Mouse (Mus musculus) heart, postnatal 0 days (tissue): ENCODE data around the gene Gm10153. TPM values are rescaled to one million over a fixed set of nuclear protein-coding genes. Genes with fewer than 3 reads are reported as not detected.
"Not testable (repeated sequence)": the region's sequence is repeated elsewhere in the genome, so short reads cannot be mapped to it uniquely, and the experiment has no call there.

Source experiments
- ATAC-seq: fragments of 200-750 bp; cut with Nextera tagmentation; 2 replicates; pipeline ENCODE4 v1.8.0; 2017; ENCODE audit warnings: low read depth, moderate number of reproducible peaks, moderate library complexity; ENCODE audit not compliant: insufficient read depth
- DNase-seq: peaks from one replicate; pipeline ENCODE4 v3.0.0-alpha.2; 2016; ENCODE audit warnings: low spot score
- H3K27ac ChIP-seq: fragments of 300-500 bp; sonication (generic); 2 replicates; pipeline ENCODE4 v1.5.1; 2014; ENCODE audit warnings: low read depth, mild to moderate bottlenecking
- H3K27me3 ChIP-seq: fragments of 300-500 bp; sonication (generic); 2 replicates; pipeline ENCODE4 v1.6.1; 2014; ENCODE audit warnings: low read length, mixed read lengths; ENCODE audit not compliant: control insufficient read depth, insufficient read depth
- H3K36me3 ChIP-seq: fragments of 300-500 bp; sonication (generic); replicated peaks from 2 replicates; pipeline ENCODE4 v1.6.1; 2014; ENCODE audit warnings: low read length, mixed read lengths; ENCODE audit not compliant: control insufficient read depth, insufficient read depth
- H3K4me1 ChIP-seq: fragments of 300-500 bp; sonication (generic); 2 replicates; pipeline ENCODE4 v1.6.1; 2014; ENCODE audit warnings: antibody characterized with exemption; ENCODE audit not compliant: control insufficient read depth, insufficient read depth
- H3K4me2 ChIP-seq: fragments of 300-500 bp; sonication (generic); 2 replicates; pipeline ENCODE4 v1.6.1; 2014; ENCODE audit warnings: low read depth, mild to moderate bottlenecking, low read length, moderate library complexity
- H3K4me3 ChIP-seq: fragments of 300-500 bp; sonication (generic); 2 replicates; pipeline ENCODE4 v1.5.1; 2014; ENCODE audit warnings: low read depth, low read length
- H3K9ac ChIP-seq: fragments of 300-500 bp; sonication (generic); replicated peaks from 2 replicates; pipeline ENCODE4 v1.6.1; 2014; ENCODE audit warnings: low read depth, low read length, mixed read lengths
- H3K9me3 ChIP-seq: fragments of 300-500 bp; sonication (generic); replicated peaks from 2 replicates; pipeline ENCODE4 v1.6.1; 2016; ENCODE audit warnings: low read length; ENCODE audit not compliant: control insufficient read depth
- CTCF ChIP-seq: IDR thresholded peaks from 2 replicates; pipeline ENCODE4 v1.5.1; 2016; ENCODE audit warnings: antibody characterized with exemption, control low read depth, low read depth
- EP300 ChIP-seq: IDR thresholded peaks from 2 replicates; pipeline ENCODE4 v1.6.1; 2016; ENCODE audit warnings: antibody characterized with exemption, low read depth
- WGBS: fragments of 180-500 bp; shearing (Covaris S2); extraction: QIAGEN DNeasy Blood & Tissue Kit; methylation state at CpG from one replicate; pipeline ENCODE4 v1.1.7; 2014; 5-methylcytosine and 5-hydroxymethylcytosine counted together
- polyA plus RNA-seq: library from polyadenylated mRNA; unstranded; fragments of >200 nt; fragmentation: Nextera tagmentation; extraction: Ambion mirVana; gene quantifications from 2 replicates; pipeline ENCODE4 v1.2.1, GENCODE M21; 2015
- total RNA-seq: library from RNA; depleted of rRNA; stranded (reverse); fragments of >200 nt; gene quantifications from 2 replicates; pipeline ENCODE4 v1.2.3, GENCODE M21; 2014; ENCODE audit warnings: low replicate concordance

Gm10153 gene
- total and polyA plus RNA-seq, 2 experiments from 2014 or later = not detected

GRCm38 (mm10) chr7:142169836-142170235 lies 20.4 kb downstream of the Gm10153 start:
- Histone ChIP-seq H3K4me1 (no peaks in the 10 kb centered on the region), H3K27me3 (no peaks in the 10 kb centered on the region), H3K4me2 (no peak overlapping the region), H3K9ac (no peak overlapping the region), H3K36me3 (no peaks in the 10 kb centered on the region), H3K9me3 (no peaks in the 10 kb centered on the region), H3K4me3 (no peak overlapping the region), H3K27ac (no peak overlapping the region)
- WGBS = 45% methylated on average over 3 of the region's 3 CpGs
- ATAC-seq (no peak), DNase-seq (peak; percentile 13)
- TF ChIP-seq EP300 (no peak), CTCF (peak; percentile 67)

DNA sequence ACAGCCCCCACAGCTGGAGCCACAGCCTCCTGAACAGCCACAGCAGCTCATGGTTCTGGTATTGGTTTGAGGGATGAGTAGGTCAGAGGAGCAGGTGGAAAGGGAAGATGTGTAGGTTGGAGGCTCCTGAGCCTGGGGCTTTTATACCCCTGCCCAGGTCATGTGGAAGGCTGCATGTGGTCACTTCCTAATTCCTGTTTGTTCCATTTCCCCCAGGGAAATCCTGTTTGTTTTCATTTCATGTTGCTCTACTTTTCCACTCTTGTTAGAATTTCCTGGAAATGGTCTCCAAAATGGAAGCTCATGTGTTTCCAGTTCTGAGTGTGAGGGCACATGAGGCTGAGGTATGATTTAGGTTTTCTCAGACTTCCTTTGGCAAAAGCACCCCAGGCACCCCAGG lies 24.6 kb downstream of the Gm10153 start, which contains the start of gene Gm4553:
Gene Gm4553, minus strand, starts transcription at position 101 of the 400 bp plus-strand sequence.
- not testable (repeated sequence) for H3K4me2 ChIP-seq, H3K27me3 ChIP-seq, DNase-seq, H3K27ac ChIP-seq, H3K36me3 ChIP-seq, H3K4me1 ChIP-seq, ATAC-seq, H3K9me3 ChIP-seq, H3K4me3 ChIP-seq, H3K9ac ChIP-seq

DNA sequence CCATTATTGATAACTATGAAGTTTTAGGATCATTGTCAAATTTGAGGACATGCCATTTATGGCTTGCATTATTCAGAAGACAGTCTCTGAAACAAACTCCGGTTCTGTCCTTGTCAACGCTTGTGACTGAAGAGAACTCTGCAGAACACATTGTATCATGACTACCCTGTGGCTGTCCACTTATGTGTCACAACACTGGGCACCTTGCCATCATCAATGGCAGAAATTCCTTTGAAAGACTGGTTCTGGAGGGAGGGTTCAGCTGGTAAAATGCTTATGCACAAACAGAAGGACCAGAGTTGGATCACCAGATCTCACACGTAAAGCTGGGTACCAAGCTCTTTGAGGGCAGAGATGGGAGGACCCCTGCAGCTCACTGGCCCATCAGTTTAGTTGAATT lies 30.8 kb downstream of the Gm10153 start:
- Histone ChIP-seq H3K36me3 (no peaks in the 10 kb centered on the region), H3K4me1 (no peaks in the 10 kb centered on the region), H3K4me3 (no peak overlapping the region), H3K4me2 (no peak overlapping the region), H3K9me3 (no peaks in the 10 kb centered on the region), H3K27me3 (no peaks in the 10 kb centered on the region), H3K9ac (no peak overlapping the region), H3K27ac (no peak overlapping the region)
- TF ChIP-seq CTCF (no peak), EP300 (no peak)
- WGBS = 81% methylated on average over 3 of the region's 3 CpGs
- ATAC-seq = no peak
- DNase-seq = no peak

GRCm38 (mm10) chr7:142157013-142157412 lies 33.2 kb downstream of the Gm10153 start, which contains the start of gene Gm29735:
Gene Gm29735 (minus strand): TSS chr7:142157113.
- DNase-seq, H3K36me3 ChIP-seq, H3K4me2 ChIP-seq, ATAC-seq, H3K4me1 ChIP-seq, H3K27me3 ChIP-seq, H3K9ac ChIP-seq, H3K27ac ChIP-seq, H3K9me3 ChIP-seq, H3K4me3 ChIP-seq: not testable (repeated sequence)
- 26% methylated on average over 2 of the region's 2 CpGs for WGBS

DNA sequence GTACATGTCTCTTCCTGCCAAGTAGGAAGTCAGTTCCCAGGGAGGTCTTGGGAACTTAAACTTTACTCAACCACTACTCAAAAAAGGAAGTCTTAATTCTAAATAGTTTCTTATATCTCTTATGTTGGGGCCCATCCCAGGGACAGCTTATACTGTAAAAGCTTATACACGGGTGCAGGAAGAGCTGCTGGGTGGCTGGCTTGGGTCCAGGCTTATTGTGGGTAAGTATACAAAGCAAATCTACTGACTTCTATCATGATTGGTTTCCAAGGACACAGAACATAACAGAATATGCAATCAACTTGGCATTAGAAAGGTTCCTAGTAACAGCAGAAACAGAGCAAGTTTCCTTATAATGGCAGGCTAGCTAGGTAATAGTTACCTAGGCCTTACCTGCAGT lies 34.9 kb downstream of the Gm10153 start:
- TF ChIP-seq EP300 (no peak), CTCF (no peak)
- H3K9ac ChIP-seq = no peak overlapping the region
- DNase-seq (no peak), ATAC-seq (no peak)
- no peaks in the 10 kb centered on the region for H3K36me3 ChIP-seq
- H3K4me1 ChIP-seq = no peaks in the 10 kb centered on the region
- no peak overlapping the region for H3K27ac ChIP-seq
- 50% methylated on average over 1 of the region's 1 CpGs for WGBS
- H3K4me3 ChIP-seq = no peak overlapping the region
- H3K9me3 ChIP-seq = no peaks in the 10 kb centered on the region
- no peaks in the 10 kb centered on the region for H3K27me3 ChIP-seq
- no peak overlapping the region for H3K4me2 ChIP-seq

GRCm38 (mm10) chr7:142152191-142152590 lies 38.0 kb downstream of the Gm10153 start:
- 72% methylated on average over 4 of the region's 4 CpGs for WGBS
- no peak for TF ChIP-seq EP300
- no peak for TF ChIP-seq CTCF

More at GRCm38 (mm10) chr7:142152191-142152590, 38.0 kb downstream of the Gm10153 start:
- H3K9ac ChIP-seq = no peak overlapping the region
- no peak overlapping the region for H3K27ac ChIP-seq
- no peak for ATAC-seq
- H3K9me3 ChIP-seq = no peaks in the 10 kb centered on the region
- H3K27me3 ChIP-seq = no peaks in the 10 kb centered on the region
- no peak overlapping the region for H3K4me3 ChIP-seq
- H3K4me2 ChIP-seq = no peak overlapping the region
- DNase-seq = no peak
- no peaks in the 10 kb centered on the region for H3K36me3 ChIP-seq
- no peaks in the 10 kb centered on the region for H3K4me1 ChIP-seq
